Comparison of ENCODE assay signal across 18 mouse cellular contexts in the genomic region with DNA sequence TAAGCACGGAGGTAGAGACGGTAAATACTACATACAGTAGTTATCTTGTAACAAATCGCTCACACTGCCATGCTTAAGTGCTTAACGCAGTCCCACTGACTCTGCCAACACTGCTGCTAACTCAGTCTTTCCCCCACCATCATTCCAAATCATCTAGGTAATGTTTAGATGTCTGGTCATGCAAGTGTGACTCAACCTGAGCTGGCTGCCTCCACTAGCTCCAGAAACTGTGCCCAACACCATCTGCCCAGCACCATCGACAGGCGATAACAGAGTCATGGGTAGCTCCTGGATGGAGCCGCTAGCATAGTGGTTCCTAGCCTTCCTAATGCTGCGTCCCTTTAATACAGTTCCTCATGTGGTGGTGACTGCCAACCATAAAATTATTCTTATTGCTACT. TPM values are rescaled to one million over a fixed set of nuclear protein-coding genes. Genes with fewer than 3 reads are reported as not detected.
"Had no signal": no experiment of that assay in that cellular context is flagged by ENCODE, and none has a peak within 500 bp of the region (broad histone marks: within the 10 kb centered on the region; RNA-seq: fewer than 3 reads in every experiment).

No protein-coding gene starts in this region.

- H3K4me3 ChIP-seq: limb, embryonic 12.5 days; limb, embryonic 15.5 days; liver, embryonic 13.5 days; midbrain, embryonic 12.5 days; midbrain, embryonic 15.5 days; neural tube, embryonic 12.5 days; neural tube, embryonic 15.5 days had no signal

- DNase-seq: kidney, postnatal 14 days; kidney, postnatal 4 days; left cerebral cortex, postnatal 4 days; liver, embryonic 13.5 days; lung, embryonic 14.5 days; right cerebral cortex, adult 18-20 months; right cerebral cortex, postnatal 25 days; spleen, adult 18-20 months; thymus, adult 18-20 months; thymus, postnatal 36 days had no signal

- H3K4me1 ChIP-seq: midbrain, embryonic 12.5 days; midbrain, embryonic 15.5 days; neural tube, embryonic 12.5 days had no signal

RNA-seq across cellular contexts. Expression of a gene that starts 53.0 kb away (rescaled TPM):
- polyA plus RNA-seq: limb, embryonic 12.5 days; macrophage; midbrain, embryonic 15.5 days; neural tube, embryonic 12.5 days; neural tube, embryonic 15.5 days; testis, adult 2 months had no signal
